ENCODE assay signal across 8 mouse cellular contexts in the genomic region with DNA sequence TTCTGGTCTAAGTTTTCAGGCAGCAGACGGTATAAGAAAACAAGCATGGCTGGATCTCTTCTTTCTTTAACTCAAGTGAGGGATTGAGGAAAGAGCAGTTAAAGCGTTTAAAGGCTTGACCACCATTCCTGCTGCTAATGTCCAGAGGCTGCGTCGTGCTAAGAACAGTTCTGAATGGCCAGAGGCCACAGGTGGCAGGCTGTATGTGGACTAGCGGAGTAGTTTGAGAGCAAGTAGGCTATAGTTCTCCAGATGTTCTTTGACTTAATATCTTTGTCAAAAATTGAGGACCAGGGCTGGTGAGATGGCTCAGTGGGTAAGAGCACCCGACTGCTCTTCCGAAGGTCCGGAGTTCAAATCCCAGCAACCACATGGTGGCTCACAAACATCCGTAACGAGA. TPM values are rescaled to one million over a fixed set of nuclear protein-coding genes. Genes with fewer than 3 reads are reported as not detected.
DNase-seq lines count a peak whose midpoint lies in the region; ATAC-seq and TF ChIP-seq lines count a peak whose summit lies in the region.

No protein-coding gene starts in this region.

- no peaks in the 10 kb centered on the region for H3K27me3 ChIP-seq in heart, embryonic 10.5 days (ENCODE audit: insufficient read depth, poor library complexity, severe bottlenecking)
- no peaks in the 10 kb centered on the region for H3K27me3 ChIP-seq in forebrain, postnatal 0 days (ENCODE audit: insufficient read depth, low read length)
- H3K27me3 ChIP-seq in liver, embryonic 14.5 days (ENCODE audit: control insufficient read depth, insufficient read depth, low read length): no peaks in the 10 kb centered on the region; the same call in 1 of the 2 replicates

- peak overlapping the region; percentile 97 for H3K4me2 ChIP-seq in forebrain, postnatal 0 days (ENCODE audit: low read depth)
- peak overlapping the region; percentile 75 for H3K4me2 ChIP-seq in liver, embryonic 14.5 days (ENCODE audit: low read depth)

- intact Hi-C loops in heart, postnatal 25 days (cut with DNase I): loop anchor here (5.0 kb wide), 1 partner anchor 86 kb away; no protein-coding TSS in a partner anchor

- WGBS in heart, embryonic 10.5 days: 67% methylated on average over 10 of the region's 10 CpGs
- WGBS in forebrain, postnatal 0 days: 50% methylated on average over 10 of the region's 10 CpGs
- 65% methylated on average over 10 of the region's 10 CpGs for WGBS in liver, embryonic 14.5 days (ENCODE audit: insufficient replicate concordance)

- no peak for DNase-seq in heart, embryonic 10.5 days (ENCODE audit: low spot score)
- no peak for DNase-seq in heart, postnatal 25 days (ENCODE audit: low spot score)
- peak; percentile 23 for DNase-seq in 3T3-L1 (ENCODE audit: low read depth, low spot score)
- no peak for DNase-seq in forebrain, postnatal 0 days
- no peak for DNase-seq in liver, embryonic 14.5 days (ENCODE audit: low read depth in 3 of 3, low spot score in 3 of 3)
- DNase-seq in Muller cell, postnatal 12 days (ENCODE audit: inconsistent ontology term): no peak
- DNase-seq in adrenal gland, adult 8-10 months: no peak

- TF ChIP-seq EP300 in liver, embryonic 14.5 days (IDR thresholded peaks at IDR 0.05; ENCODE audit: low read depth): no peak

- H3K9ac ChIP-seq in forebrain, postnatal 0 days: peak overlapping the region; percentile 87; the same call in 1 of the 2 replicates
- H3K9ac ChIP-seq in liver, embryonic 14.5 days (replicated peaks): peak overlapping the region; percentile 84

- H3K9me3 ChIP-seq in heart, embryonic 10.5 days: no peaks in the 10 kb centered on the region
- no peaks in the 10 kb centered on the region for H3K9me3 ChIP-seq in forebrain, postnatal 0 days (ENCODE audit: low read length)
- no peaks in the 10 kb centered on the region for H3K9me3 ChIP-seq in liver, embryonic 14.5 days (ENCODE audit: control insufficient read depth, low read length)

- peak overlapping the region; percentile 97 for H3K4me3 ChIP-seq in heart, embryonic 10.5 days
- peak overlapping the region; percentile 82 for H3K4me3 ChIP-seq in forebrain, postnatal 0 days (ENCODE audit: low read depth, low read length)
- H3K4me3 ChIP-seq in liver, embryonic 14.5 days (ENCODE audit: insufficient read depth in 1 of 2, low read depth in 2 of 2, low read length in 2 of 2): peak overlapping the region; percentile 77 to 88

- peaks cover 6% of the 10 kb centered on the region; the same call in 1 of the 2 replicates for H3K36me3 ChIP-seq in heart, embryonic 10.5 days
- H3K36me3 ChIP-seq in forebrain, postnatal 0 days (ENCODE audit: insufficient read depth): no peaks in the 10 kb centered on the region
- no peaks in the 10 kb centered on the region for H3K36me3 ChIP-seq in liver, embryonic 14.5 days (replicated peaks; ENCODE audit: control insufficient read depth, insufficient read depth, low read depth)

- H3K4me1 ChIP-seq in heart, embryonic 10.5 days: peaks cover 40% of the 10 kb centered on the region
- H3K4me1 ChIP-seq in forebrain, postnatal 0 days (ENCODE audit: insufficient read depth): peaks cover 8% of the 10 kb centered on the region; the same call in 1 of the 2 replicates
- H3K4me1 ChIP-seq in liver, embryonic 14.5 days (replicated peaks; ENCODE audit: control insufficient read depth in 2 of 2, insufficient read depth in 2 of 2, low read length in 1 of 2): peaks cover 43 to 45% of the 10 kb centered on the region in 2 experiments

- peak overlapping the region; percentile 97; the same call in 1 of the 2 replicates for H3K27ac ChIP-seq in heart, embryonic 10.5 days
- no peak overlapping the region for H3K27ac ChIP-seq in forebrain, postnatal 0 days (ENCODE audit: low read depth, low read length)
- peak overlapping the region; percentile 73 for H3K27ac ChIP-seq in liver, embryonic 14.5 days

- TF ChIP-seq CTCF in forebrain, postnatal 0 days (IDR thresholded peaks at IDR 0.05; ENCODE audit: low read depth): no peak
- TF ChIP-seq CTCF in liver, embryonic 14.5 days (IDR thresholded peaks at IDR 0.05; ENCODE audit: low read depth): no peak

- no peak for ATAC-seq in forebrain, postnatal 0 days
- no peak for ATAC-seq in liver, embryonic 14.5 days (ENCODE audit: insufficient read depth)
- no peak for ATAC-seq in cerebellum, adult (ENCODE audit: insufficient number of reproducible peaks, low FRiP score, low TSS enrichment)

RNA-seq across cellular contexts. Expression of gene Chsy1, which starts 1.9 kb away (rescaled TPM):
- 12.6 and 21.0 TPM in 2 replicates for polyA plus RNA-seq in heart, embryonic 10.5 days (2016; fragmentation: Nextera tagmentation; extraction: Ambion mirVana)
- total RNA-seq in heart, postnatal 25 days (2021): 10 to 100 TPM; 14.4 to 16.8 TPM
- total RNA-seq in forebrain, postnatal 0 days (2014; rRNA removed): 39.8 and 49.9 TPM in 2 replicates
- polyA plus RNA-seq in forebrain, postnatal 0 days (2015; fragmentation: Nextera tagmentation; extraction: Ambion mirVana): 8.7 TPM in 2 replicates
- 5.7 and 7.9 TPM in 2 replicates for polyA plus RNA-seq in liver, embryonic 14.5 days (2012; rRNA removed)
- 9.0 and 11.0 TPM in 2 replicates for polyA plus RNA-seq in liver, embryonic 14.5 days (2014; fragmentation: Nextera tagmentation; extraction: Ambion mirVana)
- total RNA-seq in adrenal gland, adult 8-10 months (2022): 10 to 100 TPM; 13.8 to 15.8 (median 15.0) TPM

RNA-seq across cellular contexts. Expression of gene Selenos, which starts 31.8 kb away (rescaled TPM):
- polyA plus RNA-seq in heart, embryonic 10.5 days (2016; fragmentation: Nextera tagmentation; extraction: Ambion mirVana): 88.5 and 109 TPM in 2 replicates
- total RNA-seq in heart, postnatal 25 days (2021): 10 to 100 TPM; 31.1 to 36.9 TPM
- 49.7 and 52.2 TPM in 2 replicates for total RNA-seq in forebrain, postnatal 0 days (2014; rRNA removed)
- polyA plus RNA-seq in forebrain, postnatal 0 days (2015; fragmentation: Nextera tagmentation; extraction: Ambion mirVana): 110 and 117 TPM in 2 replicates
- polyA plus RNA-seq in liver, embryonic 14.5 days (2012; rRNA removed): 23.6 and 39.8 TPM in 2 replicates
- 56.4 and 62.7 TPM in 2 replicates for polyA plus RNA-seq in liver, embryonic 14.5 days (2014; fragmentation: Nextera tagmentation; extraction: Ambion mirVana)
- total RNA-seq in adrenal gland, adult 8-10 months (2022): 100 to 1,000 TPM in 3 of 4 experiments, 10 to 100 TPM in 1; 94.9 to 132 (median 113) TPM

RNA-seq across cellular contexts. Expression of gene Snrpa1, which starts 52.4 kb away (rescaled TPM):
- polyA plus RNA-seq in heart, embryonic 10.5 days (2016; fragmentation: Nextera tagmentation; extraction: Ambion mirVana): 147 and 212 TPM in 2 replicates
- 10 to 100 TPM; 20.2 to 22.5 TPM for total RNA-seq in heart, postnatal 25 days (2021)
- total RNA-seq in forebrain, postnatal 0 days (2014; rRNA removed): 45.6 and 55.8 TPM in 2 replicates
- 135 TPM in 2 replicates for polyA plus RNA-seq in forebrain, postnatal 0 days (2015; fragmentation: Nextera tagmentation; extraction: Ambion mirVana)
- polyA plus RNA-seq in liver, embryonic 14.5 days (2012; rRNA removed): 23.5 and 43.9 TPM in 2 replicates
- 88.4 and 94.2 TPM in 2 replicates for polyA plus RNA-seq in liver, embryonic 14.5 days (2014; fragmentation: Nextera tagmentation; extraction: Ambion mirVana)
- 10 to 100 TPM; 30.4 to 43.3 (median 34.4) TPM for total RNA-seq in adrenal gland, adult 8-10 months (2022)
